Mouse (Mus musculus): ENCODE measurements around the gene Vpreb3. TPM values are rescaled to one million over a fixed set of nuclear protein-coding genes. Genes with fewer than 3 reads are reported as not detected.
A peak's percentile ranks its signal among the peaks of the same experiment; 100 is the strongest.

The Vpreb3 gene
- total and polyA plus RNA-seq, 2 experiments from 2014 or later: 0.22 to 1.3 TPM

DNA sequence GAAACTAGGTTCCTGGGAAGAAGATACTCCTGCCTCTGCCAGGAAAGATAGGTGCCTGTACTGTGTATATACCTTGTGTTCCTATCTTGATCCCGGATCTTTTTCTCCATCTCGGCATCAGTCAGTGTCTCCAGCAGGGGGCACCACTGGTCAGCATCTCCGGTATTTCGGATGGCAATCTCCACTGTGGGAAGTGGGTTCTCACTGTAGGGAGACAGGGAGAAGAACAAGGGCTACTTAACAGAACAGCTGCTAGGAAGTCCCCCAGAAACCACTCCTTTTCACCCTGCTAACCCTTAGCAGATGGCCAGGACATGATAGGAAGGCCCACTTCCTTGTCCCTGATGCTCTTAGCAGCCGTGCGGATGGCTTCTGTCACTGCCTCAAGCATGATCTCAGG is 45.5 kb upstream of the Vpreb3 start:
- H3K27ac ChIP-seq (ENCODE audit: low read depth): no peak overlapping the region
- H3K4me1 ChIP-seq (ENCODE audit: control insufficient read depth, insufficient read depth): peaks cover 26% of the 10 kb centered on the region
- H3K9me3 ChIP-seq (replicated peaks; ENCODE audit: control insufficient read depth, low read length): no peaks in the 10 kb centered on the region
- no peak overlapping the region for H3K4me3 ChIP-seq (ENCODE audit: low read depth, low read length)
- no peak for ATAC-seq (ENCODE audit: insufficient read depth, low read depth)
- no peak for TF ChIP-seq EP300 (IDR thresholded peaks at IDR 0.05; ENCODE audit: low read depth)
- TF ChIP-seq CTCF (IDR thresholded peaks at IDR 0.05; ENCODE audit: low read depth): peak; percentile 69
- no peak overlapping the region for H3K4me2 ChIP-seq (ENCODE audit: low read depth, low read length)
- H3K36me3 ChIP-seq (replicated peaks; ENCODE audit: control insufficient read depth, insufficient read depth, low read length): peaks cover 38% of the 10 kb centered on the region
- no peaks in the 10 kb centered on the region for H3K27me3 ChIP-seq (ENCODE audit: control insufficient read depth, insufficient read depth, low read length)
- 43% methylated on average over 6 of the region's 6 CpGs for WGBS
- DNase-seq (ENCODE audit: low spot score): peak; percentile 16
- no peak overlapping the region for H3K9ac ChIP-seq (replicated peaks; ENCODE audit: low read depth, low read length)

DNA sequence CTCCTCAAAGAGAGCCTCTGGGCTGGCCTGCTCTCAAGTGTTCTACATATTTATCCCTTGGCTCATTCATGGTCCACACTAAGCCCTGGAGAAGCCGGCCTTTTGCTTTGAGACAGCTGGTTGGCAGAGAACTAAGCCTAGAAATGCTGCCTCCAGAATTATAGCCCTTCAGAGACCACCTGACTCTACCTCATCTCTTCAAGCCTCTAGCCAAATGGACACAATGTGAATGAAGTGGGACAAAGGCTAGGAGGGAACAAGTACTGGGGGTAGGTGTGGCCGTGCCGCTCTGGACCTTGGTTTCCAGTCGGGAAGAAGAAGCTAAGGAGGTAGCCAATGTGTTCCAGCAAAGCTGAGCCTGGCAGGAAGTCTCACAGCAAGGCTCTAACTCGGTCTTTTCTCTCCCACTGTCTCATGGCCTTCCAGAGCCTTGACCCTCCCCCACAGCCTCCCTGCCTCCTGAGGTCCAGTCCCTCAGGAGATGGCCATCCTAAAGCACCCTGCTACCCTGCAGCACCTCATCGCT is 44.8 kb upstream of the Vpreb3 start:
- Histone ChIP-seq H3K27me3 (ENCODE audit: control insufficient read depth, insufficient read depth, low read length) (no peaks in the 10 kb centered on the region), H3K27ac (ENCODE audit: low read depth) (peak overlapping the region; percentile 81; the same call in 1 of the 2 replicates), H3K36me3 (replicated peaks; ENCODE audit: control insufficient read depth, insufficient read depth, low read length) (peaks cover 45% of the 10 kb centered on the region), H3K4me1 (ENCODE audit: control insufficient read depth, insufficient read depth) (peaks cover 22% of the 10 kb centered on the region), H3K4me2 (ENCODE audit: low read depth, low read length) (no peak overlapping the region), H3K9ac (replicated peaks; ENCODE audit: low read depth, low read length) (no peak overlapping the region), H3K4me3 (ENCODE audit: low read depth, low read length) (no peak overlapping the region), H3K9me3 (replicated peaks; ENCODE audit: control insufficient read depth, low read length) (no peaks in the 10 kb centered on the region)
- no peak for ATAC-seq (ENCODE audit: insufficient read depth, low read depth)
- TF ChIP-seq CTCF (IDR thresholded peaks at IDR 0.05; ENCODE audit: low read depth) (no peak), EP300 (IDR thresholded peaks at IDR 0.05; ENCODE audit: low read depth) (no peak)
- WGBS: 68% methylated on average over 6 of the region's 6 CpGs
- no peak for DNase-seq (ENCODE audit: low spot score)

DNA sequence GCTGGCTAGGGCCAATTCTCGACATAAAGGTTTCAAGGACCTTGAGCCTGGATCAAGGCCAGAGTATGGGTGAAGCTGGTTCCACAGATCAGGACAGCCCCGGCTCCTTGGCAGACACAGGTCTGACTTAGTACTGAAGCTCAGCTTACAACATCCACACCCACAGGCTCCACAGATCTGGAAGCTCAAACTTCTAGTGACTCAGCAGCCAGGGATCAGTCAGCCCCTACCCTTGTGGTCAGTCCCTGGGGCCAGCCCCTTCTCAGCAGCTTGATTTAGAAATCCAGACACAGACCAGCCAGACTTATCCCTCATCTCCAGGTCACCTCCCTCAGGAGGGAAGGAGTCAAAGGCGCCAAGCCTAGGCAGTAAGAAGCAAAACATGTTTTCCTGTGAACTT is 44.0 kb upstream of the Vpreb3 start:
- TF ChIP-seq CTCF (IDR thresholded peaks at IDR 0.05; ENCODE audit: low read depth) (no peak), EP300 (IDR thresholded peaks at IDR 0.05; ENCODE audit: low read depth) (no peak)
- ATAC-seq (ENCODE audit: insufficient read depth, low read depth) (peak; percentile 61), DNase-seq (ENCODE audit: low spot score) (peak; percentile 63)
- peaks cover 18% of the 10 kb centered on the region for H3K4me1 ChIP-seq (ENCODE audit: control insufficient read depth, insufficient read depth)
- no peaks in the 10 kb centered on the region for H3K9me3 ChIP-seq (replicated peaks; ENCODE audit: control insufficient read depth, low read length)
- H3K4me3 ChIP-seq (ENCODE audit: low read depth, low read length): no peak overlapping the region
- 0 out of 2 replicates have a peak overlapping the region, but pooled peaks have one; percentile 3 for H3K9ac ChIP-seq (replicated peaks; ENCODE audit: low read depth, low read length)
- H3K27ac ChIP-seq (ENCODE audit: low read depth): peak overlapping the region; percentile 81
- peaks cover 53% of the 10 kb centered on the region for H3K36me3 ChIP-seq (replicated peaks; ENCODE audit: control insufficient read depth, insufficient read depth, low read length)
- WGBS: 16% methylated on average over 3 of the region's 3 CpGs
- no peaks in the 10 kb centered on the region for H3K27me3 ChIP-seq (ENCODE audit: control insufficient read depth, insufficient read depth, low read length)
- no peak overlapping the region for H3K4me2 ChIP-seq (ENCODE audit: low read depth, low read length)

- Histone ChIP-seq H3K4me3 (ENCODE audit: low read depth, low read length) (no peak overlapping the region), H3K9me3 (replicated peaks; ENCODE audit: control insufficient read depth, low read length) (no peaks in the 10 kb centered on the region), H3K4me2 (ENCODE audit: low read depth, low read length) (no peak overlapping the region), H3K27ac (ENCODE audit: low read depth) (no peak overlapping the region), H3K4me1 (ENCODE audit: control insufficient read depth, insufficient read depth) (peaks cover 4% of the 10 kb centered on the region; the same call in 1 of the 2 replicates), H3K9ac (replicated peaks; ENCODE audit: low read depth, low read length) (no peak overlapping the region), H3K27me3 (ENCODE audit: control insufficient read depth, insufficient read depth, low read length) (no peaks in the 10 kb centered on the region), H3K36me3 (replicated peaks; ENCODE audit: control insufficient read depth, insufficient read depth, low read length) (peaks cover 77% of the 10 kb centered on the region)
- TF ChIP-seq EP300 (IDR thresholded peaks at IDR 0.05; ENCODE audit: low read depth): no peak
- 79% methylated on average over 5 of the region's 5 CpGs for WGBS
- no peak for DNase-seq (ENCODE audit: low spot score)
- no peak for ATAC-seq (ENCODE audit: insufficient read depth, low read depth)
These were observed 38.5 kb upstream of the Vpreb3 start for GRCm38 (mm10) chr10:75904391-75904790.

DNA sequence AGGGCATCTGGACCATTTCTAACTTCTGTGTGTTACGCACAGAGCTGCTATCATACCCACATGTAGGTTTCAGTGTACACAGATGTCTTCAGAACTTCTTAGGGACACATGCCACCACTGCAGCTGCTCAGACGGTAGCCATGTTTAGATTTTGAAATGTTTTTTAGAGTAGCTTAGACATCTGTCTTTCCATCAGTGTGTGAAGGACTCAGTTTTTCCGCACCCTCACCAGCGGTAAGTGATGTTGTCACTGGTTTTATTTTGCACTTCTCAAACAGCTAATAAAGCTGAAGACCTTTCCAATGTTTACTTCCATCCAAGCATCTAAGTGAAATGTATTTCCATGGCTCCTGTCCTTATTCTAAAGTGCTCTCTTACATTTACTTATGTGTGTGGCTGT is 36.0 kb upstream of the Vpreb3 start:
- WGBS: 93% methylated on average over 4 of the region's 4 CpGs
- no peak for DNase-seq (ENCODE audit: low spot score)
- peaks cover 94% of the 10 kb centered on the region for H3K36me3 ChIP-seq (replicated peaks; ENCODE audit: control insufficient read depth, insufficient read depth, low read length)
- no peak for ATAC-seq (ENCODE audit: insufficient read depth, low read depth)
- H3K4me2 ChIP-seq (ENCODE audit: low read depth, low read length): no peak overlapping the region
- H3K4me3 ChIP-seq (ENCODE audit: low read depth, low read length): no peak overlapping the region
- H3K9me3 ChIP-seq (replicated peaks; ENCODE audit: control insufficient read depth, low read length): no peaks in the 10 kb centered on the region
- no peaks in the 10 kb centered on the region for H3K4me1 ChIP-seq (ENCODE audit: control insufficient read depth, insufficient read depth)
- no peak overlapping the region for H3K27ac ChIP-seq (ENCODE audit: low read depth)
- no peak overlapping the region for H3K9ac ChIP-seq (replicated peaks; ENCODE audit: low read depth, low read length)
- TF ChIP-seq CTCF (IDR thresholded peaks at IDR 0.05; ENCODE audit: low read depth) (no peak), EP300 (IDR thresholded peaks at IDR 0.05; ENCODE audit: low read depth) (no peak)
- no peaks in the 10 kb centered on the region for H3K27me3 ChIP-seq (ENCODE audit: control insufficient read depth, insufficient read depth, low read length)

GRCm38 (mm10) chr10:75910698-75911097 is 32.2 kb upstream of the Vpreb3 start:
- Histone ChIP-seq H3K36me3 (replicated peaks; ENCODE audit: control insufficient read depth, insufficient read depth, low read length) (peaks cover 70% of the 10 kb centered on the region), H3K9ac (replicated peaks; ENCODE audit: low read depth, low read length) (no peak overlapping the region), H3K4me2 (ENCODE audit: low read depth, low read length) (no peak overlapping the region), H3K27me3 (ENCODE audit: control insufficient read depth, insufficient read depth, low read length) (no peaks in the 10 kb centered on the region), H3K9me3 (replicated peaks; ENCODE audit: control insufficient read depth, low read length) (no peaks in the 10 kb centered on the region), H3K4me1 (ENCODE audit: control insufficient read depth, insufficient read depth) (no peaks in the 10 kb centered on the region), H3K27ac (ENCODE audit: low read depth) (no peak overlapping the region), H3K4me3 (ENCODE audit: low read depth, low read length) (no peak overlapping the region)
- WGBS: 68% methylated on average over 2 of the region's 2 CpGs
- DNase-seq (ENCODE audit: low spot score): no peak
- TF ChIP-seq EP300 (IDR thresholded peaks at IDR 0.05; ENCODE audit: low read depth) (no peak), CTCF (IDR thresholded peaks at IDR 0.05; ENCODE audit: low read depth) (no peak)
- no peak for ATAC-seq (ENCODE audit: insufficient read depth, low read depth)

All from heart, postnatal 0 days (tissue).